Mouse (Mus musculus) embryonic facial prominence, embryonic 10.5 days (tissue): ENCODE results near the gene Hspa1b. TPM values are rescaled to one million over a fixed set of nuclear protein-coding genes. Genes with fewer than 3 reads are reported as not detected.
"Not testable (repeated sequence)": the region's sequence is repeated elsewhere in the genome, so short reads cannot be mapped to it uniquely, and the experiment has no call there.

ENCODE experiments used
- DNase-seq: peaks from one replicate; pipeline ENCODE4 v3.0.0-alpha.2; 2017; ENCODE audit warnings: low spot score
- H3K27ac ChIP-seq: fragments of 300-500 bp; sonication (generic); replicated peaks from 2 replicates; pipeline ENCODE4 v1.5.1; 2016; ENCODE audit warnings: mild to moderate bottlenecking
- H3K27me3 ChIP-seq: fragments of 300-500 bp; sonication (generic); replicated peaks from 2 replicates; pipeline ENCODE4 v1.6.1; 2016; ENCODE audit warnings: low read depth, mild to moderate bottlenecking; ENCODE audit not compliant: poor library complexity, severe bottlenecking
- H3K36me3 ChIP-seq: fragments of 300-500 bp; sonication (generic); replicated peaks from 2 replicates; pipeline ENCODE4 v1.6.1; 2016; ENCODE audit warnings: mild to moderate bottlenecking, moderate library complexity
- H3K4me1 ChIP-seq: fragments of 300-500 bp; sonication (generic); 2 replicates; pipeline ENCODE4 v1.6.1; 2016
- H3K4me3 ChIP-seq: fragments of 300-500 bp; sonication (generic); 2 replicates; pipeline ENCODE4 v1.5.1; 2016; ENCODE audit warnings: mild to moderate bottlenecking, moderate library complexity
- H3K9me3 ChIP-seq: fragments of 300-500 bp; sonication (generic); 2 replicates; pipeline ENCODE4 v1.6.1; 2016; ENCODE audit warnings: mild to moderate bottlenecking
- WGBS: fragments of 180-500 bp; shearing (Covaris S2); methylation state at CpG from one replicate; pipeline ENCODE4 v1.1.7; 2016; 5-methylcytosine and 5-hydroxymethylcytosine counted together
- polyA plus RNA-seq: library from polyadenylated mRNA; unstranded; fragments of >200 nt; fragmentation: Nextera tagmentation; extraction: Ambion mirVana; gene quantifications from 2 replicates; pipeline ENCODE4 v1.2.1, GENCODE M21; 2016

Gene Hspa1b
- polyA plus RNA-seq, 1 experiment from 2014 or later, result 0.15 TPM

- Histone ChIP-seq H3K36me3 (no peaks in the 10 kb centered on the region), H3K4me1 (peaks cover 20% of the 10 kb centered on the region), H3K9me3 (no peaks in the 10 kb centered on the region), H3K27ac (peak overlapping the region; percentile 90), H3K27me3 (peaks cover 63% of the 10 kb centered on the region), H3K4me3 (peak overlapping the region; percentile 68)
- 12% methylated on average over 12 of the region's 12 CpGs for WGBS
- peak; percentile 51 for DNase-seq
Observed at GRCm38 (mm10) chr17:34959881-34960515, 960 bp upstream of the Hspa1b start.

GRCm38 (mm10) chr17:34958734-34959129, 306 bp downstream of the Hspa1b start:
- not testable (repeated sequence) for H3K27ac ChIP-seq, H3K9me3 ChIP-seq, H3K36me3 ChIP-seq, DNase-seq
- WGBS, result 2% methylated on average over 38 of the region's 47 CpGs
- Histone ChIP-seq H3K27me3 (peaks cover 70% of the 10 kb centered on the region), H3K4me1 (peaks cover 14% of the 10 kb centered on the region), H3K4me3 (peak overlapping the region; percentile 68)

GRCm38 (mm10) chr17:34957966-34958365, 1.1 kb downstream of the Hspa1b start:
- not testable (repeated sequence) for H3K27ac ChIP-seq, H3K36me3 ChIP-seq, DNase-seq, H3K4me3 ChIP-seq, H3K9me3 ChIP-seq
- peaks cover 14% of the 10 kb centered on the region for H3K4me1 ChIP-seq
- WGBS, result 25% methylated on average over 35 of the region's 40 CpGs
- peaks cover 62% of the 10 kb centered on the region for H3K27me3 ChIP-seq

GRCm38 (mm10) chr17:34957291-34957690, 1.7 kb downstream of the Hspa1b start:
- not testable (repeated sequence) for H3K36me3 ChIP-seq, H3K27ac ChIP-seq, DNase-seq, H3K4me3 ChIP-seq, H3K9me3 ChIP-seq
- Histone ChIP-seq H3K27me3 (peaks cover 55% of the 10 kb centered on the region), H3K4me1 (peaks cover 14% of the 10 kb centered on the region)
- WGBS, result 23% methylated on average over 38 of the region's 40 CpGs

GRCm38 (mm10) chr17:34956340-34956739, 2.7 kb downstream of the Hspa1b start:
- 40% methylated on average over 1 of the region's 1 CpGs for WGBS
- H3K27me3 ChIP-seq, result peaks cover 46% of the 10 kb centered on the region
- peaks cover 4% of the 10 kb centered on the region for H3K36me3 ChIP-seq
- H3K9me3 ChIP-seq, result no peaks in the 10 kb centered on the region
- no peak overlapping the region for H3K27ac ChIP-seq
- peaks cover 14% of the 10 kb centered on the region for H3K4me1 ChIP-seq
- H3K4me3 ChIP-seq, result no peak overlapping the region
- no peak for DNase-seq

GRCm38 (mm10) chr17:34955884-34956283, 3.2 kb downstream of the Hspa1b start:
- no peak for DNase-seq
- Histone ChIP-seq H3K36me3 (peaks cover 9% of the 10 kb centered on the region), H3K4me3 (no peak overlapping the region), H3K27me3 (peaks cover 41% of the 10 kb centered on the region), H3K9me3 (no peaks in the 10 kb centered on the region), H3K4me1 (peaks cover 15% of the 10 kb centered on the region), H3K27ac (no peak overlapping the region)
- WGBS, result 83% methylated on average over 3 of the region's 3 CpGs

GRCm38 (mm10) chr17:34954831-34955230, 4.2 kb downstream of the Hspa1b start:
- Histone ChIP-seq H3K27ac (no peak overlapping the region), H3K27me3 (peaks cover 35% of the 10 kb centered on the region), H3K36me3 (peaks cover 19% of the 10 kb centered on the region), H3K4me3 (no peak overlapping the region), H3K4me1 (peaks cover 17% of the 10 kb centered on the region), H3K9me3 (no peaks in the 10 kb centered on the region)
- no peak for DNase-seq
- 52% methylated on average over 4 of the region's 4 CpGs for WGBS

GRCm38 (mm10) chr17:34953904-34954303, 5.1 kb downstream of the Hspa1b start:
- H3K27me3 ChIP-seq, result peaks cover 35% of the 10 kb centered on the region
- no peak overlapping the region for H3K27ac ChIP-seq
- DNase-seq, result no peak
- no peaks in the 10 kb centered on the region for H3K9me3 ChIP-seq
- WGBS, result 85% methylated on average over 4 of the region's 4 CpGs
- H3K4me3 ChIP-seq, result no peak overlapping the region
- peaks cover 26% of the 10 kb centered on the region for H3K36me3 ChIP-seq
- peaks cover 12% of the 10 kb centered on the region for H3K4me1 ChIP-seq

GRCm38 (mm10) chr17:34953258-34953657, 5.8 kb downstream of the Hspa1b start:
- WGBS, result 86% methylated on average over 3 of the region's 3 CpGs
- Histone ChIP-seq H3K4me3 (peak overlapping the region; percentile 82), H3K27ac (peak overlapping the region; percentile 98), H3K36me3 (peaks cover 26% of the 10 kb centered on the region), H3K9me3 (no peaks in the 10 kb centered on the region), H3K27me3 (peaks cover 35% of the 10 kb centered on the region), H3K4me1 (peaks cover 12% of the 10 kb centered on the region)
- no peak for DNase-seq

- H3K9me3 ChIP-seq, result no peaks in the 10 kb centered on the region
- under 1% methylated on average over 23 of the region's 23 CpGs for WGBS
Observed at GRCm38 (mm10) chr17:34952378-34953040, 6.5 kb downstream of the Hspa1b start.

GRCm38 (mm10) chr17:34951636-34952377, 7.2 kb downstream of the Hspa1b start:
- Histone ChIP-seq H3K36me3 (peaks cover 26% of the 10 kb centered on the region), H3K4me1 (peaks cover 12% of the 10 kb centered on the region), H3K4me3 (peak overlapping the region; percentile 82), H3K27me3 (peaks cover 25% of the 10 kb centered on the region), H3K27ac (peak overlapping the region; percentile 98), H3K9me3 (no peaks in the 10 kb centered on the region)
- DNase-seq, result no peak
- under 1% methylated on average over 29 of the region's 29 CpGs for WGBS

More at GRCm38 (mm10) chr17:34952378-34953040, 6.5 kb downstream of the Hspa1b start:
- H3K4me1 ChIP-seq, result peaks cover 12% of the 10 kb centered on the region
- DNase-seq, result peak; percentile 87
- H3K27me3 ChIP-seq, result peaks cover 32% of the 10 kb centered on the region
- H3K4me3 ChIP-seq, result peak overlapping the region; percentile 82
- H3K27ac ChIP-seq, result peak overlapping the region; percentile 98
- H3K36me3 ChIP-seq, result peaks cover 26% of the 10 kb centered on the region

- Histone ChIP-seq H3K36me3 (peaks cover 26% of the 10 kb centered on the region), H3K27me3 (peaks cover 15% of the 10 kb centered on the region), H3K27ac (peak overlapping the region; percentile 98), H3K4me1 (peaks cover 12% of the 10 kb centered on the region), H3K4me3 (peak overlapping the region; percentile 82), H3K9me3 (no peaks in the 10 kb centered on the region)
- DNase-seq, result peak; percentile 19
- 34% methylated on average over 10 of the region's 10 CpGs for WGBS
Observed at GRCm38 (mm10) chr17:34950514-34951455, 8.3 kb downstream of the Hspa1b start.
